Mouse (Mus musculus) midbrain, embryonic 13.5 days (tissue): ENCODE results near the gene Ccdc12. TPM values are rescaled to one million over a fixed set of nuclear protein-coding genes. Genes with fewer than 3 reads are reported as not detected.

ENCODE experiments used
- ATAC-seq: fragments of 200-750 bp; cut with Nextera tagmentation; 2 replicates; pipeline ENCODE4 v1.8.0; 2017; ENCODE audit warnings: mild to moderate bottlenecking, moderate TSS enrichment, moderate library complexity
- H3K27ac ChIP-seq: fragments of 300-500 bp; sonication (generic); 2 replicates; pipeline ENCODE4 v1.5.1; 2015; ENCODE audit warnings: inconsistent platforms, mild to moderate bottlenecking, moderate library complexity
- H3K27me3 ChIP-seq: fragments of 300-500 bp; sonication (generic); 2 replicates; pipeline ENCODE4 v1.6.1; 2015; ENCODE audit warnings: mild to moderate bottlenecking, inconsistent platforms
- H3K36me3 ChIP-seq: fragments of 300-500 bp; sonication (generic); 2 replicates; pipeline ENCODE4 v1.6.1; 2015; ENCODE audit warnings: mild to moderate bottlenecking, inconsistent platforms
- H3K4me1 ChIP-seq: fragments of 300-500 bp; sonication (generic); replicated peaks from 2 replicates; pipeline ENCODE4 v1.6.1; 2015; ENCODE audit warnings: inconsistent platforms
- H3K4me2 ChIP-seq: fragments of 300-500 bp; sonication (generic); replicated peaks from 2 replicates; pipeline ENCODE4 v1.6.1; 2015; ENCODE audit warnings: moderate library complexity, mild to moderate bottlenecking, inconsistent platforms
- H3K4me3 ChIP-seq: fragments of 300-500 bp; sonication (generic); replicated peaks from 2 replicates; pipeline ENCODE4 v1.5.1; 2015; ENCODE audit warnings: mild to moderate bottlenecking, inconsistent platforms
- H3K9ac ChIP-seq: fragments of 300-500 bp; sonication (generic); replicated peaks from 2 replicates; pipeline ENCODE4 v1.6.1; 2015; ENCODE audit warnings: mild to moderate bottlenecking, inconsistent platforms
- H3K9me3 ChIP-seq: fragments of 300-500 bp; sonication (generic); 2 replicates; pipeline ENCODE4 v1.6.1; 2016; ENCODE audit warnings: mild to moderate bottlenecking, inconsistent platforms
- WGBS: fragments of 180-500 bp; shearing (Covaris S2); methylation state at CpG from one replicate; pipeline ENCODE4 v1.1.7; 2015; 5-methylcytosine and 5-hydroxymethylcytosine counted together
- microRNA-seq: library from miRNA; unstranded; fragments of <30 nt; microRNA quantifications from one replicate; pipeline ENCODE4, GENCODE M21; 2016
- polyA plus RNA-seq: library from polyadenylated mRNA; unstranded; fragments of >200 nt; fragmentation: Nextera tagmentation; extraction: Ambion mirVana; gene quantifications from 2 replicates; pipeline ENCODE4 v1.2.1, GENCODE M21; 2015

The Ccdc12 gene
- polyA plus RNA-seq, 1 experiment from 2014 or later, result 136 TPM

- Histone ChIP-seq H3K36me3 (no peaks in the 10 kb centered on the region), H3K9ac (no peak overlapping the region), H3K4me2 (no peak overlapping the region), H3K4me1 (no peaks in the 10 kb centered on the region), H3K27me3 (peaks cover 4% of the 10 kb centered on the region; the same call in 1 of the 2 replicates), H3K9me3 (no peaks in the 10 kb centered on the region), H3K27ac (no peak overlapping the region), H3K4me3 (no peak overlapping the region)
- 89% methylated on average over 5 of the region's 5 CpGs for WGBS
- no peak for ATAC-seq
Measured at GRCm38 (mm10) chr9:110751412-110751811, 95.1 kb downstream of the Ccdc12 start.

DNA sequence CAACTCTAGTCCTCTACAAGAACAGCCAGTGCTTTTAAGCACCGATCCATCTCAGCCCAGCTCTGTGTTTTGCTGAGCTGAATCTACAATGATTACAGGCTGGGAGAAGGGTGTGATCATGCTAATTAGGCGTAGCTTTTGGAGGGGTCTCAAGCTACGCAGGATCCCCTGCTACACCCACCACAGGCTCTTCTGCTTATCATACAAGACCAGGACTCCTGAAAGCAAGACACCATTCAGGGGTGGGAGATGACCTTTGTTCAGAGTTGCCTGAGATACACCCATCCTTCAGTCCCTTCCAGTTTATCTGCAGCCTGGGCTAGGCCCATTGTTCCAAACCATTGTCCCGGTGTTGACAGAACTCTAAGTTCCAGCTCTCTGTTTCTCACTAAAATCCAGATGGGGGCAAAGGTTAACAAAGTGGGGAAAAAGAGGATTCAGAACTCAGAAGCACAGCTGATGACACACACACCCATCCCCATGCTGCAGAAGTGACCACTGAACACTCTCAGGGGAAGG is 96.7 kb downstream of the Ccdc12 start:
- 0 out of 2 replicates have a peak, but pooled peaks cover 3% of the 10 kb centered on the region for H3K27me3 ChIP-seq

DNA sequence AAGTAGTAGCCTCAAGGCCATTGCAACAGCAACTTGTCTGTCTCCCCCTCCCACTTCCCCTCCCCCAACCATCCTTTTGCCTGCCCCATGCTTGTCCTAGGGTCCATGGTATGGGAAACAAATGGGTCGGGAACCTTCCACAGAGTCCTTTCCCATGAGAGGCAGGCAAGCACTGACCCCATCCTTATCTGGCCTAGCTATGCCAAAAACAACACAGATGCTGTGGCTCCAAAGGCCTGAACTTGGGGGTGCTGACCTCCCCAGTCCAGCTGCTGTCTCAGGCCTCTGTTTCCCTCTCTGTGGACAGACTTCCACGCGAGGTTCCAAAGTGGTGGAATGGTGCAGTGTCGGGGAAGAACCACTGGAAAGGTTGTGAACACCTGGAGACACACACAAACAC is 97.5 kb downstream of the Ccdc12 start:
- H3K4me2 ChIP-seq, result no peak overlapping the region
- no peaks in the 10 kb centered on the region for H3K36me3 ChIP-seq
- 84% methylated on average over 3 of the region's 4 CpGs for WGBS
- no peak overlapping the region for H3K9ac ChIP-seq
- H3K9me3 ChIP-seq, result no peaks in the 10 kb centered on the region
- H3K27ac ChIP-seq, result no peak overlapping the region
- no peaks in the 10 kb centered on the region for H3K27me3 ChIP-seq
- H3K4me1 ChIP-seq, result no peaks in the 10 kb centered on the region
- ATAC-seq, result no peak
- no peak overlapping the region for H3K4me3 ChIP-seq

More for the DNA sequence above, 96.7 kb downstream of the Ccdc12 start:
- no peaks in the 10 kb centered on the region for H3K4me1 ChIP-seq
- H3K4me2 ChIP-seq, result no peak overlapping the region
- no peaks in the 10 kb centered on the region for H3K9me3 ChIP-seq
- no peaks in the 10 kb centered on the region for H3K36me3 ChIP-seq
- no peak for ATAC-seq
- 61% methylated on average over 4 of the region's 4 CpGs for WGBS
- no peak overlapping the region for H3K4me3 ChIP-seq
- no peak overlapping the region for H3K9ac ChIP-seq
- H3K27ac ChIP-seq, result no peak overlapping the region

DNA sequence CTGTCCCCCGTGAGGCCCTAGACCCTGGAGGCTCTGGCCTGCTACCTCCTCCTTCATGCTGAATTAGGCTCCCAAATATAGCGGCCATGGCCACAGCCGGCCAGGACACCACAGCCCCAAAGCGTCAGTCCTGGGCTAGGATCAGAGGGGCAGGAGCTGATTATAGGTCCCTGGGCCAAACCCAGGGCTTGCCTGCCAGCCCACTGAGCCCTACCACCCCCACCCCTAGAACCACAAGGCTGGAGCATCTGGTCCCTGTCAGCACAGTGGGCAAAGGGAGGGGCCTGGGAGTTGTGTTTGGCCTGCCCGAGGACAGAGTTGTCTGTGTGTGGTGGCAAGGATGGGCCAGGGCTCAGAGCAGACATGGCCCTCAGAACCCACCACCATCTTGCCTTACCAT is 101.5 kb downstream of the Ccdc12 start:
- no peak for ATAC-seq
- no peak overlapping the region for H3K4me3 ChIP-seq
- no peaks in the 10 kb centered on the region for H3K27me3 ChIP-seq
- H3K9me3 ChIP-seq, result no peaks in the 10 kb centered on the region
- H3K4me1 ChIP-seq, result no peaks in the 10 kb centered on the region
- H3K4me2 ChIP-seq, result no peak overlapping the region
- H3K27ac ChIP-seq, result no peak overlapping the region
- no peaks in the 10 kb centered on the region for H3K36me3 ChIP-seq
- H3K9ac ChIP-seq, result no peak overlapping the region
- WGBS, result 83% methylated on average over 5 of the region's 5 CpGs

DNA sequence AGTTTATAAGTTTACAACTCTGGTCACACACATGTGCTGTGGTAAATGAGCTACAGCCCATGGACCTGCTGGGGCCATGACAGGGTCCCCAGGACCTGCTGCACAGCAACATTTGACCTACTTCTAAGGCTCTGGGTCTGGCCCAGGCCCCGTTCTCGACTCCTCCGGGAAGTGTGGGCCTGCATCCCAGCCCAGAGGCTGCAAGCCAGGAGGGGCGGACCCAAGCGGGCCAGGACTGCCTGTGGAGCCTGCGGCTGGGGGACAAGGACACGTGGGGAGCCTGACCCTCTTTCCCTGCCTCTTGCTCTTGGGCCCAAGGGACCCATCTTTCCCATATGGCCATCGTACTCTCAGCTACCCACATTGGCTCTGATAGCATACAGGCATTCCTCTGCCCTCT is 102.3 kb downstream of the Ccdc12 start:
- Histone ChIP-seq H3K27me3 (no peaks in the 10 kb centered on the region), H3K4me3 (no peak overlapping the region), H3K27ac (no peak overlapping the region), H3K4me1 (no peaks in the 10 kb centered on the region), H3K9ac (no peak overlapping the region), H3K9me3 (no peaks in the 10 kb centered on the region), H3K36me3 (no peaks in the 10 kb centered on the region), H3K4me2 (no peak overlapping the region)
- ATAC-seq, result no peak
- WGBS, result 78% methylated on average over 8 of the region's 8 CpGs

- H3K4me2 ChIP-seq, result no peak overlapping the region
- 69% methylated on average over 2 of the region's 2 CpGs for WGBS
- no peaks in the 10 kb centered on the region for H3K9me3 ChIP-seq
- H3K27ac ChIP-seq, result no peak overlapping the region
- H3K4me1 ChIP-seq, result no peaks in the 10 kb centered on the region
- H3K27me3 ChIP-seq, result 0 out of 2 replicates have a peak, but pooled peaks cover 4% of the 10 kb centered on the region
- no peak overlapping the region for H3K9ac ChIP-seq
- H3K4me3 ChIP-seq, result no peak overlapping the region
- ATAC-seq, result no peak
- no peaks in the 10 kb centered on the region for H3K36me3 ChIP-seq
Measured at GRCm38 (mm10) chr9:110759265-110759664, 103.0 kb downstream of the Ccdc12 start.

GRCm38 (mm10) chr9:110760886-110761285 is 104.6 kb downstream of the Ccdc12 start:
- ATAC-seq, result no peak
- Histone ChIP-seq H3K9ac (no peak overlapping the region), H3K9me3 (no peaks in the 10 kb centered on the region), H3K27me3 (0 out of 2 replicates have a peak, but pooled peaks cover 4% of the 10 kb centered on the region), H3K27ac (no peak overlapping the region), H3K36me3 (no peaks in the 10 kb centered on the region), H3K4me1 (no peaks in the 10 kb centered on the region), H3K4me3 (no peak overlapping the region), H3K4me2 (no peak overlapping the region)
- 88% methylated on average over 8 of the region's 8 CpGs for WGBS

Small RNA genes within 50 kb of the gene (microRNA-seq; reads per million reads assigned to microRNA genes)
- gene Mir8107, result not detected

Other genes starting within 250 kb of the Ccdc12 start
- 21.6 and 25.7 TPM in 2 replicates for gene Ptpn23, start 248.3 kb upstream of the Ccdc12 start, polyA plus RNA-seq
- gene Ngp, start 236.8 kb upstream of the Ccdc12 start, polyA plus RNA-seq, result 0.43 and 1.3 TPM in 2 replicates
- gene Klhl18, start 179.8 kb upstream of the Ccdc12 start, polyA plus RNA-seq, result 14.5 and 16.0 TPM in 2 replicates
- 2.4 and 2.6 TPM in 2 replicates for gene Kif9, start 179.5 kb upstream of the Ccdc12 start, polyA plus RNA-seq
- gene Setd2, start 123.9 kb upstream of the Ccdc12 start, polyA plus RNA-seq, result 41.7 and 44.7 TPM in 2 replicates
- gene Nradd, start 32.1 kb upstream of the Ccdc12 start, polyA plus RNA-seq, result 33.8 and 36.6 TPM in 2 replicates
- 2.0 and 3.1 TPM in 2 replicates for gene Nbeal2, start 2.3 kb upstream of the Ccdc12 start, polyA plus RNA-seq
- gene Myl3, start 85.4 kb downstream of the Ccdc12 start, polyA plus RNA-seq, result not detected in 2 replicates
- gene Pth1r, start 90.6 kb downstream of the Ccdc12 start, polyA plus RNA-seq, result 9.2 and 11.2 TPM in 2 replicates
- not detected in 2 replicates for gene Prss42, start 141.7 kb downstream of the Ccdc12 start, polyA plus RNA-seq
- gene Prss44, start 157.5 kb downstream of the Ccdc12 start, polyA plus RNA-seq, result not detected in 2 replicates
- gene Prss43, start 170.2 kb downstream of the Ccdc12 start, polyA plus RNA-seq, result not detected in 2 replicates
- gene Prss45, start 178.1 kb downstream of the Ccdc12 start, polyA plus RNA-seq, result not detected in 2 replicates
- gene Prss46, start 188.0 kb downstream of the Ccdc12 start, polyA plus RNA-seq, result not detected in 2 replicates
- 0.24 TPM in 1 of 2 replicates, not detected in the other for gene Prss50, start 201.5 kb downstream of the Ccdc12 start, polyA plus RNA-seq
- gene Als2cl, start 223.4 kb downstream of the Ccdc12 start, polyA plus RNA-seq, result 0.98 and 1.2 TPM in 2 replicates
- gene Tmie, start 223.6 kb downstream of the Ccdc12 start, polyA plus RNA-seq, result 0.49 and 0.74 TPM in 2 replicates